Mouse (Mus musculus): ENCODE data around the gene Dicer1. TPM values are rescaled to one million over a fixed set of nuclear protein-coding genes. Genes with fewer than 3 reads are reported as not detected.

The Dicer1 gene
- total RNA-seq, 1 experiment from 2014 or later: 53.3 TPM

DNA sequence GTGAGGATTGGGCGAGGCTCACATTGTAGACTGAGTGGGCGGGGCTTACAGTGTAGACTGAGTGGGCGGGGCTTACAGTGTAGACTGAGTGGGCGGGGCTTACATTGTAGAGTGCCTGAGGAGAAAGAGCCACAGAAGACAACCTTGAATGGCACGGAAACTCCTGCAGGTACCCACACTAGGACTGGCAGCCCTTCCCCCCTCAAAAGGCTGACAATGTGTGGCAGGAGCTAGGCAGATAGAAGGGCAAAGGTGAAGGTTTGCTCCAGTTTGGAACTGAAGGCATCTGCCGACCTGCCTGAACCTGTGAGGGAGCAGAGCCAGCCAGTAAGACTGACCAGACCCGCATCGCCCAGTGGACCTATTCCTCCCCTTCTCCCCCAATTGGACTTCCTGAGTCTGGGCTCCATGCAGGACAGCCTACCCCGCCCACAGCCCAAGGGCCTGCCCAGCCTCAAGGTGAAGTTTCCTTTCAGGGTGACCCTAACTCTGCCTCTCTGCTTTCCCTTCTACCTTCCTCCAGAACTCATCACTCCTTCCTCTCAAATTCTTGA lies 74.3 kb downstream of the Dicer1 start:
- no peak for DNase-seq

DNA sequence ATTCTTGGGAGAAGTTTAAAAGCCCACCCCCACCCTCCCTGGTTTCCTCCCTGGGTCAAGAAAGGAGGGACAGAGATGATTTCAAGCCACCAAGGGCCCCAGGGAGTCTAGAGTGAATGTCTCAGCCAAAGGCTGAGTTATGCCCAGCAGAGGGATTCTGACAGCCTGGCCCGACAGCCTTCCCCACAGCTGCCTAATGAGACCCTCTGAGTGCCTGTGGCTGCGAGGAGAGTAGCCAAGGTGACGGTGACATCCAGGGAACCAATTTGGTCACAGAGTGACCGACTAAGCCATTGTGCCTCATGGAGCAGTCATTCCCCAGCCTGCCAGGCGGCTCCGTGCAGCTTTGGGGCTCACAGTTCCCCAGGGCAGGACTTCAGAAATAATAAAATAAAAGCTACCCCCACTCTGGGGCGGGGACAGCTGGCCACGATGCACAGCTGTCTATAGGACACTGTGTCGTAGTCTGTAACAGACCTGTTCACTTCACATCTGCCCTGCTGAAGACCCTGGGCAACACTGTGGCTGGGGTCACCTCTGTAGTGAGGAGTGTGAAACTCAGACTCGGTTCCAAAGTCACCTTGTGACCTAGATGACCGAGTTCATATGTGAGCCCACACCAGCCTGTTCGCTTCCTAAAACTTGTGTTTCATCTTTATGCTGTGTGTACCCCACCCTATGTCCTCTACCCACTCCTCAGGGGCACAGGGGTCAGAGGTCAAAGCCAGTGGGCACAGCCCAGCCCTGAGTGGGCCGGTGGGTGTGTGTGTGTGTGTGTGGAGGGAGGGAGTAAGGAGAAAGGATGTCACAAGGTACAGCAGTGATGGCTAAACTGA lies 75.0 kb downstream of the Dicer1 start:
- no peak for DNase-seq

GRCm38 (mm10) chr12:104672976-104673375 lies 78.8 kb downstream of the Dicer1 start:
- no peak for DNase-seq

DNA sequence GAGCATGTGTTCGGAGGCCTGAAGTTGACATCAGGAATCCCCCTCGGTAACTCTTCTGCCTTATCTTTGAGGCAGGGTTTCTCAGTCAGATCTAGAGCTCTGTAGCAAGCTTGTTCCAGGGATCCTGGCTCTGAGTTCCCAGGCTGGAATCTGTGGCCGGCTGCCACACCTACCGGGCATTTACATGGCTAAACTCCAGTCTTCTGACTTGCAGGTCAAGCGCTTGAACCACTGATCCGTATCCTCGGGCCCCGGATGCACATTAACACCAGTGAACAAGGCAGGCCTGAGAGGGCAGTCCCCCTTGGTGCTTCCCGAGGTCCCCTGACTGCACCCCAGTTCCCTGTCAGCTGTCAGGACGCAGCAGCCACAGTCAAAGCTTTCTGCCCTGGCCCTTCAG lies 79.3 kb downstream of the Dicer1 start:
- DNase-seq: no peak

DNA sequence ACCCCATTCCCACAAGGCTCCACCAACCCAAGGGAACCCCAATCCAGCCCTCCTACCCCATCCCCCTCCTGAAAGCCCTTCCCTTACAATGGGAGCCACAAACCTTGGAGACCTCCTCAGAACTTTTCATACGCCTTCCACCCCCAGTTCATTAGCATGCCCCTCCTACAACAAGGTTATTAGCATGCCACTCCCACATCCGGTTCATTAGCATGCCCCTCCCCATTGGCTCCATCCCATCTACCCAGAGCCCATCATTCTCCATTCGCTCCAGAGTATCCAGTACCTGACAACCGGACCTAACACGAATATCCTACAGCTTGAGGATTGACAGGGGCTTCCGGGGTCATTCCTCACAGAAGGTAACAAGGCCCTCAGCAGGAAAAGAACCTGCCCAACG lies 83.9 kb downstream of the Dicer1 start:
- DNase-seq: no peak

DNA sequence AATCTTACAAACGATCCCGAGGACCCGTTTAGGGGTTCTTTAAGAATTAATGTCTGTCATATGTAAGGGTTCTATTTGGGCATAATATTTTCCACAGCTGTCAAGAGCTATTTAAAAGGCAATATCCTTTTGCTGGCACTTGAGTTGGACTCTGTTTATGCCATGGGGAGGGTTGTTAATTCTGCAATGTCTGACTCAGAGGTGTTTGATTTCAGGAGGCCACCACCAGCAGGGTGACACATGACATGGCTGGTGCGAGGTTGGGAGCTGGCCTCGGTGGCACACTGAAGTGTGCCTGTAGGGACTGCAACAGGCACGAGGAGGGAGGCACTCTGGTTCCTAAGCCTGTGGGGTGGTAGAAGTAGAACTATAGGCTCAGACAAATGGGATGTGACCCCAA lies 85.8 kb downstream of the Dicer1 start:
- no peak for DNase-seq

- no peak for DNase-seq
Observed at GRCm38 (mm10) chr12:104665521-104665920, 86.2 kb downstream of the Dicer1 start.

- no peak for DNase-seq
Observed at GRCm38 (mm10) chr12:104656146-104656545, 95.6 kb downstream of the Dicer1 start.

DNA sequence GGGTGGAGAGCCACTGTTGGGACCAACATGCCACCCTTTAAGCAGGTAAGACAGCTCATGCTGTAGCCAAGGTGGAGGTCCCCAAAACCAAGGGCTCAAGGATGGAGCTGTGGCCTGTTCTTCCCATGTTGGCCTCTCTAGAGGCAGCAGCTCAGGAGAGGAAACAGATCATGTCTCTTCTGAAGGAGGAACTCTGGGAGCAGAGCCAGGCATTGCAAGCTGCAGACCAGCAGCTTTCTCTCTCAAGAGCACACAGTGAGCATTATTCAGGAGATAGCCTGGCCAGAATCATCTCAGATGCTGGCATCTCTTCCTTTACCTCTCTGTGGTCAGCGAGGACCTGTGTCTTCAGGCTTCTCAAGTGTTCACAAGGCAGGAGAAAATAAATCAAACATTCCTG lies 96.7 kb downstream of the Dicer1 start:
- no peak for DNase-seq

- no peak for DNase-seq
Observed at GRCm38 (mm10) chr12:104652021-104652420, 99.7 kb downstream of the Dicer1 start.

- no peak for DNase-seq
Observed at GRCm38 (mm10) chr12:104651269-104651668, 100.5 kb downstream of the Dicer1 start.

- no peak for DNase-seq
Observed at GRCm38 (mm10) chr12:104650510-104651260, 101.1 kb downstream of the Dicer1 start.

DNA sequence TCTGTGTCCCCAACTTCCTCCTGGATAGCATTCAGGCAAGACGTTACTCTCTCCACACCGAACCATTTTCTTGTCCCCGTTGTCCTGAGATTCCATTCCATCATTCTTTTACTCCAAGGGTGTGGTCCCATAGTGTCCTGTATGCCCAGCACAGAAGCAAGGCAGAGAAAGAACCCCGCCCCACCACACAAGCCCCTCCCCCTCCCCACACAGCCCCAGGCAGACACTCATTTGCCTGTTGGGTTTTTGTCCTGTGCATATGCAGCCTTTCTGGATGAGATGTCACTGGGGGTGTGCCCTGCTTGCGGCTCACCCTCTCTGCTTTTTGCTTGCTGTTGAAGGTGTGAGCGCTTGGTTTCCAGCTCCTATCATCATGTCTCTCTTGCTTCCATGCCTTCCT lies 103.4 kb downstream of the Dicer1 start:
- DNase-seq: no peak

GRCm38 (mm10) chr12:104642337-104642736 lies 109.4 kb downstream of the Dicer1 start:
- DNase-seq: peak; percentile 73

GRCm38 (mm10) chr12:104640934-104641333 lies 110.8 kb downstream of the Dicer1 start:
- peak; percentile 16 for DNase-seq

GRCm38 (mm10) chr12:104638156-104638555 lies 113.6 kb downstream of the Dicer1 start:
- no peak for DNase-seq

Other genes starting within 250 kb of the Dicer1 start
- 7.5 and 14.3 TPM in 2 replicates for gene Clmn, start 113.1 kb upstream of the Dicer1 start, total RNA-seq (2021)